ENCODE assay signal across 9 mouse cellular contexts in genomic region chr7:44443268-44444173, GRCm38 (mm10). TPM values are rescaled to one million over a fixed set of nuclear protein-coding genes. Genes with fewer than 3 reads are reported as not detected.
DNase-seq lines count a peak whose midpoint lies in the region; ATAC-seq lines count a peak whose summit lies in the region.
"Had no signal": no experiment of that assay in that cellular context is flagged by ENCODE, and none has a peak within 500 bp of the region (broad histone marks: within the 10 kb centered on the region; RNA-seq: fewer than 3 reads in every experiment).

No protein-coding gene starts in this region.

- peaks cover 47% of the 10 kb centered on the region for H3K4me1 ChIP-seq in hindbrain, embryonic 12.5 days
- H3K4me1 ChIP-seq in neural tube, embryonic 14.5 days (ENCODE audit: control insufficient read depth, insufficient read depth, low read length), result peaks cover 43% of the 10 kb centered on the region
- H3K4me1 ChIP-seq in liver, embryonic 12.5 days, result 0 out of 2 replicates have a peak, but pooled peaks cover 7% of the 10 kb centered on the region

- H3K9me3 ChIP-seq in hindbrain, embryonic 12.5 days (replicated peaks), result no peaks in the 10 kb centered on the region
- H3K9me3 ChIP-seq in neural tube, embryonic 14.5 days (ENCODE audit: control insufficient read depth, low read length), result no peaks in the 10 kb centered on the region
- H3K9me3 ChIP-seq in liver, embryonic 12.5 days (replicated peaks), result no peaks in the 10 kb centered on the region

- peaks cover 40% of the 10 kb centered on the region for H3K27me3 ChIP-seq in hindbrain, embryonic 12.5 days
- H3K27me3 ChIP-seq in neural tube, embryonic 14.5 days (ENCODE audit: control insufficient read depth, insufficient read depth, low read length), result no peaks in the 10 kb centered on the region; the same call in 1 of the 2 replicates
- H3K27me3 ChIP-seq in liver, embryonic 12.5 days (replicated peaks), result peaks cover 97% of the 10 kb centered on the region

- H3K9ac ChIP-seq in hindbrain, embryonic 12.5 days, result peak overlapping the region; percentile 99
- peak overlapping the region; percentile 99 for H3K9ac ChIP-seq in neural tube, embryonic 14.5 days (replicated peaks; ENCODE audit: low read depth, low read length)
- H3K9ac ChIP-seq in liver, embryonic 12.5 days, result no peak overlapping the region

- intact Hi-C loops in left cerebral cortex, postnatal 4 days (cut with DNase I), result loop anchor here (10.0 kb wide), 1 partner anchor 59 kb away; the partner anchor contains the start of genes 1700008O03Rik and Syt3
- intact Hi-C loops in left cerebral cortex, postnatal 10 days (cut with DNase I), result loop anchor here (2.0 kb wide), 1 partner anchor 19 kb away; no protein-coding TSS in a partner anchor

- peak overlapping the region; percentile 99 for H3K27ac ChIP-seq in hindbrain, embryonic 12.5 days
- peak overlapping the region; percentile 98 for H3K27ac ChIP-seq in neural tube, embryonic 14.5 days (ENCODE audit: low read depth, low read length)
- no peak overlapping the region for H3K27ac ChIP-seq in liver, embryonic 12.5 days

- peaks cover 30% of the 10 kb centered on the region for H3K36me3 ChIP-seq in hindbrain, embryonic 12.5 days
- peaks cover 28% of the 10 kb centered on the region; the same call in 1 of the 2 replicates for H3K36me3 ChIP-seq in neural tube, embryonic 14.5 days (ENCODE audit: control insufficient read depth, insufficient read depth, low read length)
- no peaks in the 10 kb centered on the region for H3K36me3 ChIP-seq in liver, embryonic 12.5 days

- peak; percentile 58 for ATAC-seq in hindbrain, embryonic 12.5 days (ENCODE audit: low FRiP score)
- peak; percentile 32 for ATAC-seq in neural tube, embryonic 14.5 days (ENCODE audit: low read depth)
- no peak for ATAC-seq in CD4-positive, CD25-positive, alpha-beta regulatory T cell, adult 4 months
- ATAC-seq in liver, embryonic 12.5 days, result no peak

- peak overlapping the region; percentile 87 for H3K4me2 ChIP-seq in hindbrain, embryonic 12.5 days (replicated peaks)
- peak overlapping the region; percentile 97 for H3K4me2 ChIP-seq in neural tube, embryonic 14.5 days (ENCODE audit: low read depth, low read length)
- H3K4me2 ChIP-seq in liver, embryonic 12.5 days, result no peak overlapping the region

- WGBS in hindbrain, embryonic 12.5 days, result 6% methylated on average over 20 of the region's 20 CpGs
- WGBS in neural tube, embryonic 14.5 days, result 3% methylated on average over 20 of the region's 20 CpGs
- WGBS in liver, embryonic 12.5 days (ENCODE audit: insufficient replicate concordance), result 12% methylated on average over 20 of the region's 20 CpGs

- DNase-seq in left cerebral cortex, postnatal 4 days, result peak; percentile 77
- no peak for DNase-seq in left cerebral cortex, postnatal 10 days (ENCODE audit: extremely low spot score in 1 of 2, low spot score in 2 of 2)
- peak; percentile 81 to 83 for DNase-seq in cerebellum, postnatal 25 days
- no peak for DNase-seq in thymus, postnatal 0 days (ENCODE audit: low spot score)

- H3K4me3 ChIP-seq in hindbrain, embryonic 12.5 days, result peak overlapping the region; percentile 71
- peak overlapping the region; percentile 80 for H3K4me3 ChIP-seq in neural tube, embryonic 14.5 days (ENCODE audit: low read depth, low read length)
- H3K4me3 ChIP-seq in liver, embryonic 12.5 days, result no peak overlapping the region

RNA-seq across cellular contexts. Expression of gene Lrrc4b, which starts 14.7 kb away (rescaled TPM):
- 100 to 1,000 TPM; 357 to 379 TPM for total RNA-seq in left cerebral cortex, postnatal 4 days (2021)
- 100 to 1,000 TPM; 311 to 323 TPM for total RNA-seq in left cerebral cortex, postnatal 10 days (2021)
- 12.6 and 12.7 TPM in 2 replicates for polyA plus RNA-seq in hindbrain, embryonic 12.5 days (2016; fragmentation: Nextera tagmentation; extraction: Ambion mirVana)
- 21.9 and 28.1 TPM in 2 replicates for polyA plus RNA-seq in neural tube, embryonic 14.5 days (2014; fragmentation: Nextera tagmentation; extraction: Ambion mirVana)
- polyA plus RNA-seq in CD4-positive, CD25-positive, alpha-beta regulatory T cell, adult 4 months (2017; shearing (Covaris generic)), result not detected
- polyA plus RNA-seq in thymus, postnatal 0 days (2015; fragmentation: Nextera tagmentation; extraction: Ambion mirVana), result 0.05 TPM in 1 of 2 replicates, not detected in the other
- 0.07 TPM in 1 of 2 replicates, not detected in the other for polyA plus RNA-seq in liver, embryonic 12.5 days (2016; fragmentation: Nextera tagmentation; extraction: Ambion mirVana)
- total RNA-seq: hematopoietic stem cell, adult 5-6 weeks had no signal

RNA-seq across cellular contexts. Expression of gene Aspdh, which starts 21.7 kb away (rescaled TPM):
- total RNA-seq in left cerebral cortex, postnatal 4 days (2021), result 10 to 100 TPM; 20.5 to 24.5 TPM
- total RNA-seq in left cerebral cortex, postnatal 10 days (2021), result 10 to 100 TPM; 14.7 to 18.0 TPM
- polyA plus RNA-seq in hindbrain, embryonic 12.5 days (2016; fragmentation: Nextera tagmentation; extraction: Ambion mirVana), result 1.3 and 3.9 TPM in 2 replicates
- 3.3 and 5.2 TPM in 2 replicates for polyA plus RNA-seq in neural tube, embryonic 14.5 days (2014; fragmentation: Nextera tagmentation; extraction: Ambion mirVana)
- under 1 TPM in 1 of 2 experiments, not detected in 1; 0.73 TPM for polyA plus RNA-seq in CD4-positive, CD25-positive, alpha-beta regulatory T cell, adult 4 months (2017; shearing (Covaris generic))
- polyA plus RNA-seq in thymus, postnatal 0 days (2015; fragmentation: Nextera tagmentation; extraction: Ambion mirVana), result not detected in 2 replicates
- 5.5 and 6.4 TPM in 2 replicates for polyA plus RNA-seq in liver, embryonic 12.5 days (2016; fragmentation: Nextera tagmentation; extraction: Ambion mirVana)
- total RNA-seq: hematopoietic stem cell, adult 5-6 weeks had no signal

RNA-seq across cellular contexts. Expression of gene Josd2, which starts 24.3 kb away (rescaled TPM):
- total RNA-seq in left cerebral cortex, postnatal 4 days (2021), result 10 to 100 TPM; 31.9 to 32.6 TPM
- total RNA-seq in left cerebral cortex, postnatal 10 days (2021), result 10 to 100 TPM; 36.3 to 37.4 TPM
- polyA plus RNA-seq in hindbrain, embryonic 12.5 days (2016; fragmentation: Nextera tagmentation; extraction: Ambion mirVana), result 60.5 and 65.1 TPM in 2 replicates
- 26.9 and 33.4 TPM in 2 replicates for polyA plus RNA-seq in neural tube, embryonic 14.5 days (2014; fragmentation: Nextera tagmentation; extraction: Ambion mirVana)
- 10 to 100 TPM; 54.9 to 76.4 TPM for polyA plus RNA-seq in CD4-positive, CD25-positive, alpha-beta regulatory T cell, adult 4 months (2017; shearing (Covaris generic))
- 30.6 and 37.4 TPM in 2 replicates for polyA plus RNA-seq in thymus, postnatal 0 days (2015; fragmentation: Nextera tagmentation; extraction: Ambion mirVana)
- 189 and 194 TPM in 2 replicates for polyA plus RNA-seq in liver, embryonic 12.5 days (2016; fragmentation: Nextera tagmentation; extraction: Ambion mirVana)

RNA-seq across cellular contexts. Expression of gene Emc10, which starts 52.8 kb away (rescaled TPM):
- 100 to 1,000 TPM; 146 to 150 TPM for total RNA-seq in left cerebral cortex, postnatal 4 days (2021)
- total RNA-seq in left cerebral cortex, postnatal 10 days (2021), result 100 to 1,000 TPM; 143 to 144 TPM
- 134 and 142 TPM in 2 replicates for polyA plus RNA-seq in hindbrain, embryonic 12.5 days (2016; fragmentation: Nextera tagmentation; extraction: Ambion mirVana)
- polyA plus RNA-seq in neural tube, embryonic 14.5 days (2014; fragmentation: Nextera tagmentation; extraction: Ambion mirVana), result 153 and 162 TPM in 2 replicates
- 10 to 100 TPM; 15.2 to 16.1 TPM for polyA plus RNA-seq in CD4-positive, CD25-positive, alpha-beta regulatory T cell, adult 4 months (2017; shearing (Covaris generic))
- 83.8 and 85.5 TPM in 2 replicates for polyA plus RNA-seq in thymus, postnatal 0 days (2015; fragmentation: Nextera tagmentation; extraction: Ambion mirVana)
- polyA plus RNA-seq in liver, embryonic 12.5 days (2016; fragmentation: Nextera tagmentation; extraction: Ambion mirVana), result 70.6 and 74.8 TPM in 2 replicates

RNA-seq across cellular contexts. Expression of gene Fam71e1, which starts 52.9 kb away (rescaled TPM):
- total RNA-seq in left cerebral cortex, postnatal 4 days (2021), result 10 to 100 TPM; 23.8 to 27.3 TPM
- total RNA-seq in left cerebral cortex, postnatal 10 days (2021), result 10 to 100 TPM; 24.4 to 26.8 TPM
- 25.2 and 26.0 TPM in 2 replicates for polyA plus RNA-seq in hindbrain, embryonic 12.5 days (2016; fragmentation: Nextera tagmentation; extraction: Ambion mirVana)
- 19.5 and 24.9 TPM in 2 replicates for polyA plus RNA-seq in neural tube, embryonic 14.5 days (2014; fragmentation: Nextera tagmentation; extraction: Ambion mirVana)
- polyA plus RNA-seq in CD4-positive, CD25-positive, alpha-beta regulatory T cell, adult 4 months (2017; shearing (Covaris generic)), result 1 to 10 TPM; 3.9 to 5.4 TPM
- 9.5 and 13.4 TPM in 2 replicates for polyA plus RNA-seq in thymus, postnatal 0 days (2015; fragmentation: Nextera tagmentation; extraction: Ambion mirVana)
- polyA plus RNA-seq in liver, embryonic 12.5 days (2016; fragmentation: Nextera tagmentation; extraction: Ambion mirVana), result 2.8 and 3.3 TPM in 2 replicates
- total RNA-seq: hematopoietic stem cell, adult 5-6 weeks had no signal

Comparison
In these comparisons a context has a peak if more than half of its experiments do, and no peak if none do; other contexts are left out.
1. DNase-seq: peak in left cerebral cortex, postnatal 4 days (single experiment) and cerebellum, postnatal 25 days (2 of 2); none in left cerebral cortex, postnatal 10 days (0 of 2) and thymus, postnatal 0 days (single experiment).
2. ATAC-seq: peak in hindbrain, embryonic 12.5 days (single experiment) and neural tube, embryonic 14.5 days (single experiment); none in CD4-positive, CD25-positive, alpha-beta regulatory T cell, adult 4 months (single experiment) and liver, embryonic 12.5 days (single experiment).
3. RNA of gene Lrrc4b, which starts 14.7 kb away (polyA plus RNA-seq): 21.9 to 28.1 TPM in neural tube, embryonic 14.5 days and 12.6 to 12.7 TPM in hindbrain, embryonic 12.5 days; not detected in CD4-positive, CD25-positive, alpha-beta regulatory T cell, adult 4 months, 0.07 TPM in liver, embryonic 12.5 days and 0.05 TPM in thymus, postnatal 0 days; every median in the first group is over 10 times any median in the second.